Mouse (Mus musculus) limb, embryonic 14.5 days (tissue): ENCODE measurements at regions not wholly inside any gene's neighbourhood (a gene's known extent, or its start where the extent isn't known, plus 50 kb on each side); places are given as distances from the start of the nearest gene placed in this dataset.

Experiments used
- ATAC-seq: fragments of 200-750 bp; cut with Nextera tagmentation; 2 replicates; pipeline ENCODE4 v1.8.0; 2017; ENCODE audit warnings: low read depth, moderate number of reproducible peaks, moderate TSS enrichment; ENCODE audit not compliant: low FRiP score
- DNase-seq: peaks from one replicate; pipeline ENCODE4 v3.0.0-alpha.2; 2015; ENCODE audit warnings: low spot score
- H3K27ac ChIP-seq: fragments of 300-500 bp; sonication (generic); replicated peaks from 2 replicates; pipeline ENCODE4 v1.5.1; 2014; ENCODE audit warnings: low read depth, mild to moderate bottlenecking, low read length, moderate library complexity, mixed read lengths
- H3K27me3 ChIP-seq: fragments of 300-500 bp; sonication (generic); 2 replicates; pipeline ENCODE4 v1.6.1; 2014; ENCODE audit warnings: low read length, mixed read lengths; ENCODE audit not compliant: control insufficient read depth, insufficient read depth
- H3K36me3 ChIP-seq: fragments of 300-500 bp; sonication (generic); 2 replicates; pipeline ENCODE4 v1.6.1; 2014; ENCODE audit warnings: mild to moderate bottlenecking, low read length, moderate library complexity, mixed read lengths; ENCODE audit not compliant: control insufficient read depth, insufficient read depth
- H3K4me1 ChIP-seq: fragments of 300-500 bp; sonication (generic); 2 replicates; pipeline ENCODE4 v1.6.1; 2014; ENCODE audit warnings: antibody characterized with exemption, low read length, mixed read lengths; ENCODE audit not compliant: control insufficient read depth, insufficient read depth
- H3K4me2 ChIP-seq: fragments of 300-500 bp; sonication (generic); replicated peaks from 2 replicates; pipeline ENCODE4 v1.6.1; 2014; ENCODE audit warnings: low read depth, mild to moderate bottlenecking, low read length, moderate library complexity; ENCODE audit not compliant: severe bottlenecking
- H3K4me3 ChIP-seq: fragments of 300-500 bp; sonication (generic); replicated peaks from 2 replicates; pipeline ENCODE4 v1.5.1; 2014; ENCODE audit warnings: low read length
- H3K9ac ChIP-seq: fragments of 300-500 bp; sonication (generic); 2 replicates; pipeline ENCODE4 v1.6.1; 2014; ENCODE audit warnings: mild to moderate bottlenecking, low read depth, low read length, moderate library complexity; ENCODE audit not compliant: severe bottlenecking
- H3K9me3 ChIP-seq: fragments of 300-500 bp; sonication (generic); 2 replicates; pipeline ENCODE4 v1.6.1; 2016; ENCODE audit warnings: low read length; ENCODE audit not compliant: control insufficient read depth
- POLR2A ChIP-seq: fragments of 200-500 bp; IDR thresholded peaks from 2 replicates; pipeline ENCODE4 v1.8.0; 2012; ENCODE audit warnings: inconsistent platforms, mild to moderate bottlenecking, moderate library complexity, borderline replicate concordance; ENCODE audit not compliant: insufficient read depth, insufficient read length; ENCODE audit errors: extremely low read depth
- WGBS: fragments of 180-500 bp; shearing (Covaris S2); extraction: QIAGEN DNeasy Blood & Tissue Kit; methylation state at CpG from one replicate; pipeline ENCODE4 v1.1.7; 2014; 5-methylcytosine and 5-hydroxymethylcytosine counted together

DNA sequence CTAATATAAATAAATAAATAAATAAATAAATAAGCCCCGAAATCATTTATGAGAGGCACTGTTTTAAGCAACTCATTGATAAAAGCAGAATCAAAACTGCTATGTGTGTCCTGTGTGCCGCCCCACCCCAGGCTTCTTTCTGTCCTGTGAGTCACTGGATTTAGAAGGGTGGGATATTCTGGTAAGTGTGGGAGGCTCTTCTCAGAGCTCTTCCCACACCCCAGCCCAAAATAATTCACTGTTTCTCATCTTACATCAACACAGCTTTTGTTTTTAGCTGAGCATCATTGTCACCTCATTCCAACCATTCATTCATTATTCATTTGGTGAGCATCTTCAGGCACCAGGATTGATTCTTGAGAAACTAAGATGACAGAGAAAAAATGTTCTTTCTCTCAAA is 118.4 kb downstream of the Barx2 start:
- ATAC-seq (no peak), DNase-seq (no peak)
- 97% methylated on average over 2 of the region's 2 CpGs for WGBS
- Histone ChIP-seq H3K4me1 (no peaks in the 10 kb centered on the region), H3K9me3 (no peaks in the 10 kb centered on the region), H3K4me3 (no peak overlapping the region), H3K27me3 (no peaks in the 10 kb centered on the region), H3K27ac (no peak overlapping the region), H3K36me3 (no peaks in the 10 kb centered on the region), H3K9ac (no peak overlapping the region), H3K4me2 (no peak overlapping the region)
- no peak for TF ChIP-seq POLR2A

DNA sequence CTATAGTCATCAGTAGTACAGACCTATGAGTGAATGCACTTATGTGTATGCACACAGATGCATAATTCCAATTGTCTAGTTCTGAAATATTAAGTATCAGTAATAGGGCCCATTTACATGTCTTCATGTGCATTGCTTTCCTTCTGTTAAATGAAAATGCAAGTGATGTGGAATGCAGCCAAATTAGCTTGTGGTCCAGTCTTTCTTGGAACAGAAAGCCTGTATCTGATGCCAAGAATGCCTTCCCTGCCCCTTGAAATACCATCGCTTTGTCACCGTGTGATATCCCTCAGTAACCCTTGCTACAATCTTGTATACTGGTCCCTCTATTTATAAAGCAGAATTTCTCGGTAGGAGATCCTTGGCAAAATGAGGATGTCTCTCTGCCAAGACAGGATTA is 137.3 kb downstream of the Barx2 start:
- H3K36me3 ChIP-seq, result no peaks in the 10 kb centered on the region
- H3K9me3 ChIP-seq, result no peaks in the 10 kb centered on the region
- DNase-seq (no peak), ATAC-seq (no peak)
- H3K4me3 ChIP-seq, result no peak overlapping the region
- no peak overlapping the region for H3K4me2 ChIP-seq
- no peak overlapping the region for H3K27ac ChIP-seq
- TF ChIP-seq POLR2A, result no peak
- H3K9ac ChIP-seq, result no peak overlapping the region
- no peaks in the 10 kb centered on the region for H3K4me1 ChIP-seq
- 87% methylated on average over 3 of the region's 3 CpGs for WGBS
- no peaks in the 10 kb centered on the region for H3K27me3 ChIP-seq

DNA sequence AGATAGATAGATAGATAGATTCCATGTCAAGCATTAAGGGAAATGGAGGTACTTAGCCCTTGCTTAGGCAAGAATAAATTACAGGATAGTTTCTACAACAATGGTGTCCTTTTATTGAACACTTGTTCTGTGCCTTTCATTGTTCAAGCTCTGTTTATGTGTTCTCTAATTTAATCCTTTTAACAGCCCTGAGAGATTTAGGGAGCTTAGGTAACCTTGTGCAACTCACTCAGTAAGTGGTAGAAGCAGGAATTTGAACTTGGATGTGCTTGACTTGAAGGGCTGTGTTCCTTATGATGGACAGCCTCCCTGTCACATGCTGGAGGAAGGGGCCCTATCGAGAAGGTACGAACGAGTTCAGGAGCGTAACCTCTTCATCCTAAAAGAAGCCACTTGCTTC is 147.9 kb downstream of the Barx2 start:
- Histone ChIP-seq H3K27me3 (no peaks in the 10 kb centered on the region), H3K9me3 (no peaks in the 10 kb centered on the region), H3K4me1 (no peaks in the 10 kb centered on the region), H3K27ac (no peak overlapping the region), H3K4me2 (no peak overlapping the region), H3K36me3 (no peaks in the 10 kb centered on the region), H3K9ac (no peak overlapping the region), H3K4me3 (no peak overlapping the region)
- DNase-seq (no peak), ATAC-seq (no peak)
- no peak for TF ChIP-seq POLR2A
- WGBS, result 80% methylated on average over 4 of the region's 4 CpGs

DNA sequence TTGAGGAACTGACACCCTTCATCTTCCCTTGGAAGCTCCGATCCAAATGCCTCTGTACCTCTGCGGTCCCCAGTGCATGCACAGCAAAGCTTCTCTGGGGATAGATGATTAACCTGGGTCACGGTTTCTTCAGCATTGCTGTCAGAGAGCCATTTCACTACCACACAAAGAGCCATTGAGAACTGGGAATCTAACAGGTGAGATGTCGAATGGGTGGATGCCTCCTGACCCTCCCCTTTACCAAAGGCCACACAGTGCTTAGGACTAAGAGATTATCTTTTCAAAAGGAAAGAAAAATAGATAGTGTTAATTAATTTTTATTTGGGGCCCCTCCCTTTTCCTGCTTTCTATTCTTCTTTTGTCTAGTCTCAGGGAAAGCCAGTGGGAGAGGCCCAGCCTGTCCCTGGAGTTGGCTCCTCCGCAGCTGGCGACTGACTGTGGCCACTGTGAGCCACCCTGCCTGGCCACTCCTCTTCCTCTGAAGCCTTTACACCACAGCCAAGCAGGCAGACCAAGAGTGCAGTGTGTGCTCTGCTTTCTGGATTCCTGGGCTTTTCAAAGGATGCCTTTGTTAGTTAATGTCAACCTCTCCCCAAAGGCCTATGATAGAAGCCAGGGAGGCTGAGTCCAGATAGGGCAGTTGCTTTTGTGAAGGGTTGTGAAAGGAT is 155.2 kb downstream of the Barx2 start:
- Histone ChIP-seq H3K4me2 (no peak overlapping the region), H3K9ac (no peak overlapping the region), H3K27ac (no peak overlapping the region), H3K4me3 (no peak overlapping the region), H3K9me3 (no peaks in the 10 kb centered on the region), H3K27me3 (no peaks in the 10 kb centered on the region), H3K4me1 (no peaks in the 10 kb centered on the region), H3K36me3 (no peaks in the 10 kb centered on the region)
- TF ChIP-seq POLR2A, result no peak
- ATAC-seq, result no peak
- DNase-seq, result no peak
- 74% methylated on average over 6 of the region's 6 CpGs for WGBS

DNA sequence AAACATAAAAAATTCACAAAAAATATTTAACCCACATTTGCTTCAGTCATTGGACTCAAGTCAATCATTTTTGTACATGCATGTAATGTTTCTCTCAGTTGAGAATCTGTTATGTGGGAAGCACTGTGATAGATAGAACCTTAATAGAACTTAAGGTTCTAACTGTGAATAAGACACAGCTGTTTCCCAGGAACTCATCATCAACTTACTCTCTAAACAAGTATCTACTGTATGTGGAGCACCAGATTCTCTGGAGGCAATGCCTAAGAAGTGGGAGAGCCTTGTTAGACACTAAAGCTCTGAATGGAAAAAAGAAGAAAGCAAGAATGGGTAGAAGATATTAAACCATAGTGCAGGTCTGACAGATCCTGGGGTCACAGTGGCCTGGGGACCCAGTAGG is 182.8 kb downstream of the Barx2 start:
- Histone ChIP-seq H3K27ac (no peak overlapping the region), H3K4me2 (no peak overlapping the region), H3K36me3 (no peaks in the 10 kb centered on the region), H3K9me3 (no peaks in the 10 kb centered on the region), H3K27me3 (no peaks in the 10 kb centered on the region), H3K4me3 (no peak overlapping the region), H3K9ac (no peak overlapping the region), H3K4me1 (no peaks in the 10 kb centered on the region)
- TF ChIP-seq POLR2A, result no peak
- DNase-seq (no peak), ATAC-seq (no peak)

DNA sequence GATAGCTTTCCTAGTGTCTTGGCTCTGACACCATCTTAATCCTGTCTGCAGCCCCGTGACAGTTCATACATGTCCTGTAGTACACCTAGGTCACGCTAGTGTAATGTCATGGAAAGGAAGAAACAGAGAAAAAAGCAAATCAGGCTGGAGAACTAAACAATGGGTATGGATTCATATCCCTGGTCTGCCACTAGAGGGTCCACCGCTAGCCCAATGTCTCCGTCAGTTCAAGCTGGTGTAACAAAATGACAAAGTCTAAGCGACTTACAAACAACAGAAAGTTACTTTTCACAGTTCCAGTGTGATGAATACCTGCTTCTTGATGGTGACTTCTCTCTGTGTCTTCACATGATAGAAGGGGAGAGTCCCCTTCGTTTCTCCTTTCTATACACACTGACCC is 194.0 kb downstream of the Barx2 start:
- 70% methylated on average over 6 of the region's 6 CpGs for WGBS
- Histone ChIP-seq H3K4me2 (no peak overlapping the region), H3K9me3 (no peaks in the 10 kb centered on the region), H3K36me3 (no peaks in the 10 kb centered on the region), H3K4me1 (no peaks in the 10 kb centered on the region), H3K4me3 (no peak overlapping the region), H3K9ac (no peak overlapping the region), H3K27ac (no peak overlapping the region), H3K27me3 (no peaks in the 10 kb centered on the region)
- DNase-seq, result no peak
- TF ChIP-seq POLR2A, result no peak
- no peak for ATAC-seq
